Mouse (Mus musculus) testis, adult 2 months (tissue): Measurements from ENCODE around the gene Tnni1.

Experiments
- CTCF ChIP-seq: fragments of 200-500 bp; IDR thresholded peaks from 2 replicates; pipeline ENCODE4 v1.5.1; 2012; ENCODE audit warnings: low read depth, mild to moderate bottlenecking, inconsistent platforms, low read length, moderate library complexity; ENCODE audit not compliant: control insufficient read depth, insufficient read depth, insufficient replicate concordance
- POLR2A ChIP-seq: fragments of 200-500 bp; IDR thresholded peaks from 2 replicates; pipeline ENCODE4 v1.6.1; 2012; ENCODE audit warnings: low read depth, mild to moderate bottlenecking, inconsistent platforms, low read length, moderate library complexity; ENCODE audit not compliant: control insufficient read depth

- no peak for TF ChIP-seq CTCF
- no peak for TF ChIP-seq POLR2A
Measured at GRCm38 (mm10) chr1:135807546-135807945, 28.3 kb downstream of the Tnni1 start.
